Mouse (Mus musculus) left cerebral cortex, postnatal 25 days (tissue): ENCODE results near the gene Gm10663. TPM values are rescaled to one million over a fixed set of nuclear protein-coding genes. Genes with fewer than 3 reads are reported as not detected.
A peak's percentile ranks its signal among the peaks of the same experiment; 100 is the strongest.

ENCODE experiments used
- DNase-seq, 2 experiments: peaks; one replicate each; pipeline ENCODE4 v3.0.0; 2022; ENCODE audit warnings: low spot score in 2 of 2, mixed read lengths in 1 of 2
- intact Hi-C: fragments of 180-260 bp; cut with DNase I; formaldehyde crosslinking; loops from one replicate; pipeline ENCODE4 v1.15.1; 2025
- microRNA-seq, 2 experiments: library from miRNA; unstranded; fragments of <30 nt; microRNA quantifications; one replicate each; pipeline ENCODE4 v1.2.0; 2022
- total RNA-seq, 2 experiments: library from RNA; stranded (reverse); gene quantifications; 2 replicates each; pipeline ENCODE4 v1.2.3; 2021

Gm10663 gene
- total RNA-seq, 2 experiments from 2014 or later: not detected

GRCm38 (mm10) chr8:65070996-65071395, 3.8 kb upstream of the Gm10663 start:
- no peak for DNase-seq
- intact Hi-C loops: no loop called here

- DNase-seq: no peak
- intact Hi-C loops: no loop called here
Measured at GRCm38 (mm10) chr8:65080731-65081130, 5.9 kb downstream of the Gm10663 start.

GRCm38 (mm10) chr8:65085680-65086079, 10.8 kb downstream of the Gm10663 start:
- intact Hi-C loops: no loop called here
- DNase-seq: no peak

- intact Hi-C loops: no loop called here
- no peak for DNase-seq
Measured at GRCm38 (mm10) chr8:65087711-65088110, 12.9 kb downstream of the Gm10663 start.

GRCm38 (mm10) chr8:65088120-65088519, 13.3 kb downstream of the Gm10663 start:
- intact Hi-C loops: no loop called here
- no peak for DNase-seq

- DNase-seq: no peak
- intact Hi-C loops: no loop called here
Measured at GRCm38 (mm10) chr8:65089781-65090180, 14.9 kb downstream of the Gm10663 start.

- DNase-seq: no peak
- intact Hi-C loops: no loop called here
Measured at GRCm38 (mm10) chr8:65097760-65098415, 23.1 kb downstream of the Gm10663 start.

- no peak for DNase-seq
- intact Hi-C loops: no loop called here
Measured at GRCm38 (mm10) chr8:65099735-65100134, 24.9 kb downstream of the Gm10663 start.

GRCm38 (mm10) chr8:65103632-65104031, 28.8 kb downstream of the Gm10663 start:
- DNase-seq: no peak
- intact Hi-C loops: no loop called here

GRCm38 (mm10) chr8:65104041-65104440, 29.2 kb downstream of the Gm10663 start:
- intact Hi-C loops: no loop called here
- DNase-seq: peak in 1 of 2 experiments; percentile 30

- no peak for DNase-seq
- intact Hi-C loops: no loop called here
Measured at GRCm38 (mm10) chr8:65107936-65108718, 33.3 kb downstream of the Gm10663 start.

- intact Hi-C loops: no loop called here
- DNase-seq: no peak
Measured at GRCm38 (mm10) chr8:65108936-65109335, 34.1 kb downstream of the Gm10663 start.

GRCm38 (mm10) chr8:65110285-65110691, 35.5 kb downstream of the Gm10663 start:
- peak; percentile 65 to 77 for DNase-seq
- intact Hi-C loops: loop anchor here (1.0 to 5.0 kb wide), 2 partner anchors 88 to 143 kb away; no protein-coding TSS in a partner anchor

- no peak for DNase-seq
- intact Hi-C loops: loop anchor here (5.0 kb wide), 1 partner anchor 145 kb away; no protein-coding TSS in a partner anchor
Measured at GRCm38 (mm10) chr8:65112092-65112491, 37.3 kb downstream of the Gm10663 start.

- DNase-seq: no peak
- intact Hi-C loops: no loop called here
Measured at GRCm38 (mm10) chr8:65126014-65126413, 51.2 kb downstream of the Gm10663 start.

GRCm38 (mm10) chr8:65126454-65126853, 51.6 kb downstream of the Gm10663 start:
- intact Hi-C loops: no loop called here
- no peak for DNase-seq

Small RNA genes within 50 kb of the gene (microRNA-seq; reads per million reads assigned to microRNA genes)
- 0 reads per million in 2 experiments for gene Gm24333

Other genes starting within 250 kb of the Gm10663 start
- 100 to 1,000 TPM; 153 to 175 TPM for gene Klhl2, start 225.0 kb upstream of the Gm10663 start, total RNA-seq
- gene Tmem192, start 127.8 kb upstream of the Gm10663 start, total RNA-seq: 10 to 100 TPM; 20.7 to 24.9 TPM
- gene Trim75, start 87.2 kb upstream of the Gm10663 start, total RNA-seq: not detected
- gene Trim61, start 56.5 kb upstream of the Gm10663 start, total RNA-seq: not detected
- gene Trim60, start 56.4 kb upstream of the Gm10663 start, total RNA-seq: not detected
- not detected for gene Apela, start 37.7 kb upstream of the Gm10663 start, total RNA-seq
- gene BC030870, start 54.5 kb downstream of the Gm10663 start, total RNA-seq: not detected